Mouse (Mus musculus): ENCODE data around the gene Ccdc158. TPM values are rescaled to one million over a fixed set of nuclear protein-coding genes. Genes with fewer than 3 reads are reported as not detected.
A peak's percentile ranks its signal among the peaks of the same experiment; 100 is the strongest.

Ccdc158 gene
- polyA plus RNA-seq (2015; fragmentation: Nextera tagmentation; extraction: Ambion mirVana) = 0.50 and 0.61 TPM in 2 replicates

GRCm38 (mm10) chr5:92674859-92675573 lies at the start of gene Ccdc158:
Gene Ccdc158, minus strand, starts transcription at chr5:92675271.
- H3K9me3 ChIP-seq (replicated peaks; ENCODE audit: control insufficient read depth, low read length) = no peaks in the 10 kb centered on the region
- peak within 1 kb of the TSS; percentile 70 for H3K9ac ChIP-seq (ENCODE audit: low read length)
- H3K4me2 ChIP-seq (ENCODE audit: low read depth, low read length) = peak within 1 kb of the TSS; percentile 96
- ATAC-seq (ENCODE audit: insufficient read depth, low FRiP score) = peak; percentile 94
- peak within 1 kb of the TSS; percentile 52 for H3K4me3 ChIP-seq (replicated peaks; ENCODE audit: low read length)
- H3K36me3 ChIP-seq (ENCODE audit: control insufficient read depth, insufficient read depth, low read length) = no peaks in the 10 kb centered on the region
- no peaks in the 10 kb centered on the region for H3K27me3 ChIP-seq (ENCODE audit: control insufficient read depth, insufficient read depth, low read length)
- H3K4me1 ChIP-seq (ENCODE audit: control insufficient read depth, insufficient read depth, low read length) = peaks cover 5% of the 10 kb centered on the region; the same call in 1 of the 2 replicates
- H3K27ac ChIP-seq (ENCODE audit: low read length) = no peak within 1 kb of the TSS
- 11% methylated on average over 53 of the region's 55 CpGs for WGBS

GRCm38 (mm10) chr5:92721610-92722009 lies 46.5 kb upstream of the Ccdc158 start:
- H3K27ac ChIP-seq (ENCODE audit: low read length) = no peak overlapping the region
- H3K9me3 ChIP-seq (replicated peaks; ENCODE audit: control insufficient read depth, low read length) = no peaks in the 10 kb centered on the region
- 87% methylated on average over 8 of the region's 8 CpGs for WGBS
- no peaks in the 10 kb centered on the region for H3K27me3 ChIP-seq (ENCODE audit: control insufficient read depth, insufficient read depth, low read length)
- no peaks in the 10 kb centered on the region for H3K4me1 ChIP-seq (ENCODE audit: control insufficient read depth, insufficient read depth, low read length)
- H3K36me3 ChIP-seq (ENCODE audit: control insufficient read depth, insufficient read depth, low read length) = no peaks in the 10 kb centered on the region
- no peak overlapping the region for H3K9ac ChIP-seq (ENCODE audit: low read length)
- no peak for ATAC-seq (ENCODE audit: insufficient read depth, low FRiP score)
- no peak overlapping the region for H3K4me3 ChIP-seq (replicated peaks; ENCODE audit: low read length)
- no peak overlapping the region for H3K4me2 ChIP-seq (ENCODE audit: low read depth, low read length)

- no peaks in the 10 kb centered on the region for H3K4me1 ChIP-seq (ENCODE audit: control insufficient read depth, insufficient read depth, low read length)
- H3K4me3 ChIP-seq (replicated peaks; ENCODE audit: low read length) = no peak overlapping the region
- H3K36me3 ChIP-seq (ENCODE audit: control insufficient read depth, insufficient read depth, low read length) = no peaks in the 10 kb centered on the region
- 69% methylated on average over 3 of the region's 3 CpGs for WGBS
- H3K27ac ChIP-seq (ENCODE audit: low read length) = no peak overlapping the region
- no peaks in the 10 kb centered on the region for H3K9me3 ChIP-seq (replicated peaks; ENCODE audit: control insufficient read depth, low read length)
- H3K4me2 ChIP-seq (ENCODE audit: low read depth, low read length) = no peak overlapping the region
- no peaks in the 10 kb centered on the region for H3K27me3 ChIP-seq (ENCODE audit: control insufficient read depth, insufficient read depth, low read length)
- H3K9ac ChIP-seq (ENCODE audit: low read length) = no peak overlapping the region
- no peak for ATAC-seq (ENCODE audit: insufficient read depth, low FRiP score)
Observed at GRCm38 (mm10) chr5:92718856-92719255, 43.8 kb upstream of the Ccdc158 start.

- Histone ChIP-seq H3K27ac (ENCODE audit: low read length) (no peak overlapping the region), H3K9ac (ENCODE audit: low read length) (no peak overlapping the region), H3K27me3 (ENCODE audit: control insufficient read depth, insufficient read depth, low read length) (no peaks in the 10 kb centered on the region), H3K4me3 (replicated peaks; ENCODE audit: low read length) (no peak overlapping the region), H3K4me2 (ENCODE audit: low read depth, low read length) (no peak overlapping the region), H3K4me1 (ENCODE audit: control insufficient read depth, insufficient read depth, low read length) (no peaks in the 10 kb centered on the region), H3K9me3 (replicated peaks; ENCODE audit: control insufficient read depth, low read length) (no peaks in the 10 kb centered on the region), H3K36me3 (ENCODE audit: control insufficient read depth, insufficient read depth, low read length) (no peaks in the 10 kb centered on the region)
- no peak for ATAC-seq (ENCODE audit: insufficient read depth, low FRiP score)
- 62% methylated on average over 3 of the region's 3 CpGs for WGBS
Observed at GRCm38 (mm10) chr5:92717666-92718360, 42.7 kb upstream of the Ccdc158 start.

- Histone ChIP-seq H3K27me3 (ENCODE audit: control insufficient read depth, insufficient read depth, low read length) (no peaks in the 10 kb centered on the region), H3K4me2 (ENCODE audit: low read depth, low read length) (no peak overlapping the region), H3K4me1 (ENCODE audit: control insufficient read depth, insufficient read depth, low read length) (no peaks in the 10 kb centered on the region), H3K36me3 (ENCODE audit: control insufficient read depth, insufficient read depth, low read length) (no peaks in the 10 kb centered on the region), H3K9ac (ENCODE audit: low read length) (no peak overlapping the region), H3K4me3 (replicated peaks; ENCODE audit: low read length) (no peak overlapping the region), H3K27ac (ENCODE audit: low read length) (no peak overlapping the region), H3K9me3 (replicated peaks; ENCODE audit: control insufficient read depth, low read length) (no peaks in the 10 kb centered on the region)
- ATAC-seq (ENCODE audit: insufficient read depth, low FRiP score) = no peak
- WGBS = 72% methylated on average over 2 of the region's 2 CpGs
Observed at GRCm38 (mm10) chr5:92715890-92716289, 40.8 kb upstream of the Ccdc158 start.

GRCm38 (mm10) chr5:92715319-92715718 lies 40.2 kb upstream of the Ccdc158 start:
- H3K9me3 ChIP-seq (replicated peaks; ENCODE audit: control insufficient read depth, low read length) = no peaks in the 10 kb centered on the region
- no peak for ATAC-seq (ENCODE audit: insufficient read depth, low FRiP score)
- H3K36me3 ChIP-seq (ENCODE audit: control insufficient read depth, insufficient read depth, low read length) = no peaks in the 10 kb centered on the region
- no peak overlapping the region for H3K4me2 ChIP-seq (ENCODE audit: low read depth, low read length)
- H3K27me3 ChIP-seq (ENCODE audit: control insufficient read depth, insufficient read depth, low read length) = no peaks in the 10 kb centered on the region
- H3K9ac ChIP-seq (ENCODE audit: low read length) = no peak overlapping the region
- H3K27ac ChIP-seq (ENCODE audit: low read length) = no peak overlapping the region
- no peak overlapping the region for H3K4me3 ChIP-seq (replicated peaks; ENCODE audit: low read length)
- 66% methylated on average over 11 of the region's 11 CpGs for WGBS
- H3K4me1 ChIP-seq (ENCODE audit: control insufficient read depth, insufficient read depth, low read length) = no peaks in the 10 kb centered on the region

- no peak overlapping the region for H3K4me2 ChIP-seq (ENCODE audit: low read depth, low read length)
- no peak overlapping the region for H3K4me3 ChIP-seq (replicated peaks; ENCODE audit: low read length)
- no peaks in the 10 kb centered on the region for H3K27me3 ChIP-seq (ENCODE audit: control insufficient read depth, insufficient read depth, low read length)
- no peak overlapping the region for H3K27ac ChIP-seq (ENCODE audit: low read length)
- H3K9ac ChIP-seq (ENCODE audit: low read length) = no peak overlapping the region
- H3K9me3 ChIP-seq (replicated peaks; ENCODE audit: control insufficient read depth, low read length) = no peaks in the 10 kb centered on the region
- WGBS = 94% methylated on average over 2 of the region's 2 CpGs
- H3K36me3 ChIP-seq (ENCODE audit: control insufficient read depth, insufficient read depth, low read length) = no peaks in the 10 kb centered on the region
- H3K4me1 ChIP-seq (ENCODE audit: control insufficient read depth, insufficient read depth, low read length) = no peaks in the 10 kb centered on the region
- ATAC-seq (ENCODE audit: insufficient read depth, low FRiP score) = no peak
Observed at GRCm38 (mm10) chr5:92714886-92715285, 39.8 kb upstream of the Ccdc158 start.

- H3K36me3 ChIP-seq (ENCODE audit: control insufficient read depth, insufficient read depth, low read length) = no peaks in the 10 kb centered on the region
- no peaks in the 10 kb centered on the region for H3K9me3 ChIP-seq (replicated peaks; ENCODE audit: control insufficient read depth, low read length)
- ATAC-seq (ENCODE audit: insufficient read depth, low FRiP score) = no peak
- H3K4me1 ChIP-seq (ENCODE audit: control insufficient read depth, insufficient read depth, low read length) = no peaks in the 10 kb centered on the region; the same call in 1 of the 2 replicates
- H3K4me3 ChIP-seq (replicated peaks; ENCODE audit: low read length) = no peak overlapping the region
- no peak overlapping the region for H3K27ac ChIP-seq (ENCODE audit: low read length)
- no peak overlapping the region for H3K9ac ChIP-seq (ENCODE audit: low read length)
- WGBS = 78% methylated on average over 5 of the region's 5 CpGs
- H3K4me2 ChIP-seq (ENCODE audit: low read depth, low read length) = no peak overlapping the region
- H3K27me3 ChIP-seq (ENCODE audit: control insufficient read depth, insufficient read depth, low read length) = no peaks in the 10 kb centered on the region
Observed at GRCm38 (mm10) chr5:92712621-92713395, 37.7 kb upstream of the Ccdc158 start.
